ENCODE assay signal across 9 mouse cellular contexts in the genomic region with DNA sequence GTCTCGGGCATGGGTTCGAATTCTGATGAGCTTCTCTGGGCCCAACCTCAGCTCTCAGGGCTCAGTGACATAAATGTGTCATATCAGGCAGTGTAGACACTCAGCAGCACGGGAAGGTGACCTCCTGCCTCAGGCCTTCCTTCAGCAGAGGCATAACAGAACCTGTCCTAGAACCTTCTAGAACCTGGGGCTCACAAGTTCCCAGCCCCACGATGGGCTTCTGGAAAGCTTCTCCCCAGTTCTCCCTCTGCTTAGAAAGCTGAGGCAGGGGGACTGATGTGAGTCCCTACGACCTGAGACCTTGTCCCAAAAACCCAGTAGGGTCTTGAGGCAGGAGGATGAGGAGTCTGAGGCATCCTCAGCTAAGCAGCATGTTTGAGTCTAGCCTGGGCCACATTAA. TPM values are rescaled to one million over a fixed set of nuclear protein-coding genes. Genes with fewer than 3 reads are reported as not detected.
DNase-seq lines count a peak whose midpoint lies in the region; ATAC-seq and TF ChIP-seq lines count a peak whose summit lies in the region.
"Had no signal": no experiment of that assay in that cellular context is flagged by ENCODE, and none has a peak within 500 bp of the region (broad histone marks: within the 10 kb centered on the region; RNA-seq: fewer than 3 reads in every experiment).

No protein-coding gene starts in this region.

- H3K4me2 ChIP-seq in hindbrain, embryonic 13.5 days = no peak overlapping the region
- no peak overlapping the region for H3K4me2 ChIP-seq in hindbrain, embryonic 16.5 days (ENCODE audit: low read length)

- 82% methylated on average over 5 of the region's 5 CpGs for WGBS in hindbrain, embryonic 13.5 days
- 82% methylated on average over 5 of the region's 5 CpGs for WGBS in hindbrain, embryonic 16.5 days
- 79% methylated on average over 5 of the region's 5 CpGs for WGBS in spleen, adult 2 months
- 84% methylated on average over 5 of the region's 5 CpGs for WGBS in limb, embryonic 10.5 days

- peaks cover 15% of the 10 kb centered on the region for H3K36me3 ChIP-seq in hindbrain, embryonic 13.5 days
- 0 out of 2 replicates have a peak, but pooled peaks cover 3% of the 10 kb centered on the region for H3K36me3 ChIP-seq in hindbrain, embryonic 16.5 days (ENCODE audit: control insufficient read depth, insufficient read depth, low read length)
- 0 out of 2 replicates have a peak, but pooled peaks cover 2% of the 10 kb centered on the region for H3K36me3 ChIP-seq in spleen, adult 2 months (ENCODE audit: control insufficient read depth, insufficient read depth, low read length)
- H3K36me3 ChIP-seq in limb, embryonic 10.5 days = peaks cover 7% of the 10 kb centered on the region

- no peak overlapping the region; the same call in 1 of the 2 replicates for H3K9ac ChIP-seq in hindbrain, embryonic 13.5 days
- H3K9ac ChIP-seq in hindbrain, embryonic 16.5 days (ENCODE audit: low read depth, low read length) = no peak overlapping the region
- H3K9ac ChIP-seq: lung, embryonic 14.5 days had no signal

- H3K27me3 ChIP-seq in hindbrain, embryonic 13.5 days = 0 out of 2 replicates have a peak, but pooled peaks cover 8% of the 10 kb centered on the region
- no peaks in the 10 kb centered on the region for H3K27me3 ChIP-seq in hindbrain, embryonic 16.5 days (replicated peaks; ENCODE audit: control insufficient read depth, insufficient read depth, low read length)
- no peaks in the 10 kb centered on the region for H3K27me3 ChIP-seq in spleen, adult 2 months (ENCODE audit: control insufficient read depth, insufficient read depth, low read length)
- peaks cover 3% of the 10 kb centered on the region for H3K27me3 ChIP-seq in limb, embryonic 10.5 days (ENCODE audit: low read depth, poor library complexity, severe bottlenecking)

- TF ChIP-seq POLR2A in spleen, adult 2 months (IDR thresholded peaks at IDR 0.05; ENCODE audit: low read depth, low read length) = no peak

- H3K4me1 ChIP-seq in hindbrain, embryonic 13.5 days (replicated peaks) = peaks cover 89% of the 10 kb centered on the region
- peaks cover 60% of the 10 kb centered on the region for H3K4me1 ChIP-seq in hindbrain, embryonic 16.5 days (ENCODE audit: control insufficient read depth, insufficient read depth, low read depth, low read length)
- peaks cover 5% of the 10 kb centered on the region for H3K4me1 ChIP-seq in spleen, adult 2 months (ENCODE audit: control insufficient read depth, insufficient read depth, insufficient read length)
- H3K4me1 ChIP-seq in limb, embryonic 10.5 days = peaks cover 99% of the 10 kb centered on the region

- peak overlapping the region; percentile 15; the same call in 1 of the 2 replicates for H3K27ac ChIP-seq in hindbrain, embryonic 13.5 days
- H3K27ac ChIP-seq in hindbrain, embryonic 16.5 days (ENCODE audit: low read depth, low read length) = no peak overlapping the region
- H3K27ac ChIP-seq in spleen, adult 2 months (ENCODE audit: insufficient read depth, low read length) = peak overlapping the region; percentile 39; the same call in 1 of the 2 replicates
- H3K27ac ChIP-seq in limb, embryonic 10.5 days = peak overlapping the region; percentile 89

- no peak for ATAC-seq in hindbrain, embryonic 13.5 days (ENCODE audit: low FRiP score)
- no peak for ATAC-seq in hindbrain, embryonic 16.5 days
- ATAC-seq in CD4-positive, CD25-positive, alpha-beta regulatory T cell, adult 4 months = no peak

- H3K9me3 ChIP-seq in hindbrain, embryonic 13.5 days = no peaks in the 10 kb centered on the region
- H3K9me3 ChIP-seq in hindbrain, embryonic 16.5 days (ENCODE audit: control insufficient read depth, low read length) = no peaks in the 10 kb centered on the region
- no peaks in the 10 kb centered on the region for H3K9me3 ChIP-seq in limb, embryonic 10.5 days (replicated peaks)

- no peak overlapping the region for H3K4me3 ChIP-seq in hindbrain, embryonic 13.5 days
- H3K4me3 ChIP-seq in hindbrain, embryonic 16.5 days (ENCODE audit: low read length) = no peak overlapping the region
- no peak overlapping the region for H3K4me3 ChIP-seq in spleen, adult 2 months (ENCODE audit: extremely low read depth, insufficient read depth, insufficient read length)
- H3K4me3 ChIP-seq in limb, embryonic 10.5 days = 0 out of 2 replicates have a peak overlapping the region, but pooled peaks have one; percentile 14

- DNase-seq in spleen, adult 2 months (ENCODE audit: low read depth in 1 of 2, low spot score in 2 of 2) = no peak
- DNase-seq in spleen, adult 12 weeks (ENCODE audit: low spot score) = no peak
- no peak for DNase-seq in limb, embryonic 10.5 days (ENCODE audit: low spot score)
- DNase-seq in retina, embryonic 14.5 days (ENCODE audit: low spot score) = no peak
- DNase-seq: layer of hippocampus, adult 9-11 months; lung, embryonic 14.5 days had no signal

- TF ChIP-seq CTCF in spleen, adult 2 months (IDR thresholded peaks at IDR 0.05; ENCODE audit: extremely low read depth, insufficient read depth, insufficient read length, insufficient replicate concordance) = no peak

RNA-seq across cellular contexts. Expression of gene Smim24, which starts 22.3 kb away (rescaled TPM):
- 1.8 TPM in 2 replicates for polyA plus RNA-seq in hindbrain, embryonic 13.5 days (2015; fragmentation: Nextera tagmentation; extraction: Ambion mirVana)
- 1.6 and 2.3 TPM in 2 replicates for polyA plus RNA-seq in hindbrain, embryonic 16.5 days (2015; fragmentation: Nextera tagmentation; extraction: Ambion mirVana)
- 18.3 and 22.9 TPM in 2 replicates for polyA plus RNA-seq in spleen, adult 2 months (2012; rRNA removed)
- polyA plus RNA-seq in limb, embryonic 10.5 days (2016; fragmentation: Nextera tagmentation; extraction: Ambion mirVana) = 1.9 and 2.9 TPM in 2 replicates
- polyA plus RNA-seq in CD4-positive, CD25-positive, alpha-beta regulatory T cell, adult 4 months (2017; shearing (Covaris generic)) = 10 to 100 TPM in 1 of 2 experiments, 1 to 10 TPM in 1; 9.0 to 10.8 TPM

RNA-seq across cellular contexts. Expression of gene Gm48552, which starts 26.3 kb away (rescaled TPM):
- polyA plus RNA-seq in hindbrain, embryonic 13.5 days (2015; fragmentation: Nextera tagmentation; extraction: Ambion mirVana) = 2.0 and 2.3 TPM in 2 replicates
- polyA plus RNA-seq in hindbrain, embryonic 16.5 days (2015; fragmentation: Nextera tagmentation; extraction: Ambion mirVana) = 1.5 and 2.2 TPM in 2 replicates
- polyA plus RNA-seq in spleen, adult 2 months (2012; rRNA removed) = 2.9 and 6.4 TPM in 2 replicates
- 1.4 and 1.5 TPM in 2 replicates for polyA plus RNA-seq in limb, embryonic 10.5 days (2016; fragmentation: Nextera tagmentation; extraction: Ambion mirVana)
- polyA plus RNA-seq in CD4-positive, CD25-positive, alpha-beta regulatory T cell, adult 4 months (2017; shearing (Covaris generic)) = 1 to 10 TPM in 1 of 2 experiments, under 1 TPM in 1; 0.71 to 2.3 TPM

RNA-seq across cellular contexts. Expression of gene Gm48551, which starts 30.9 kb away (rescaled TPM):
- polyA plus RNA-seq in hindbrain, embryonic 13.5 days (2015; fragmentation: Nextera tagmentation; extraction: Ambion mirVana) = 6.5 and 8.1 TPM in 2 replicates
- polyA plus RNA-seq in hindbrain, embryonic 16.5 days (2015; fragmentation: Nextera tagmentation; extraction: Ambion mirVana) = 7.9 and 9.4 TPM in 2 replicates
- polyA plus RNA-seq in spleen, adult 2 months (2012; rRNA removed) = 2.3 and 2.9 TPM in 2 replicates
- 3.8 and 4.2 TPM in 2 replicates for polyA plus RNA-seq in limb, embryonic 10.5 days (2016; fragmentation: Nextera tagmentation; extraction: Ambion mirVana)
- 1 to 10 TPM; 2.2 to 3.7 TPM for polyA plus RNA-seq in CD4-positive, CD25-positive, alpha-beta regulatory T cell, adult 4 months (2017; shearing (Covaris generic))

RNA-seq across cellular contexts. Expression of gene Dohh, which starts 30.9 kb away (rescaled TPM):
- 72.1 and 74.8 TPM in 2 replicates for polyA plus RNA-seq in hindbrain, embryonic 13.5 days (2015; fragmentation: Nextera tagmentation; extraction: Ambion mirVana)
- polyA plus RNA-seq in hindbrain, embryonic 16.5 days (2015; fragmentation: Nextera tagmentation; extraction: Ambion mirVana) = 99.8 and 108 TPM in 2 replicates
- 47.9 and 71.7 TPM in 2 replicates for polyA plus RNA-seq in spleen, adult 2 months (2012; rRNA removed)
- polyA plus RNA-seq in limb, embryonic 10.5 days (2016; fragmentation: Nextera tagmentation; extraction: Ambion mirVana) = 101 and 115 TPM in 2 replicates
- polyA plus RNA-seq in CD4-positive, CD25-positive, alpha-beta regulatory T cell, adult 4 months (2017; shearing (Covaris generic)) = 10 to 100 TPM in 1 of 2 experiments, 1 to 10 TPM in 1; 9.4 to 13.9 TPM

RNA-seq across cellular contexts. Expression of gene Fzr1, which starts 36.8 kb away (rescaled TPM):
- polyA plus RNA-seq in hindbrain, embryonic 13.5 days (2015; fragmentation: Nextera tagmentation; extraction: Ambion mirVana) = 121 and 126 TPM in 2 replicates
- polyA plus RNA-seq in hindbrain, embryonic 16.5 days (2015; fragmentation: Nextera tagmentation; extraction: Ambion mirVana) = 149 and 156 TPM in 2 replicates
- polyA plus RNA-seq in spleen, adult 2 months (2012; rRNA removed) = 127 and 128 TPM in 2 replicates
- 134 and 148 TPM in 2 replicates for polyA plus RNA-seq in limb, embryonic 10.5 days (2016; fragmentation: Nextera tagmentation; extraction: Ambion mirVana)
- 10 to 100 TPM; 12.3 to 16.4 TPM for polyA plus RNA-seq in CD4-positive, CD25-positive, alpha-beta regulatory T cell, adult 4 months (2017; shearing (Covaris generic))
